15 mouse cellular contexts compared by ENCODE assay signal in genomic region chr16:76324411-76325314, GRCm38 (mm10). TPM values are rescaled to one million over a fixed set of nuclear protein-coding genes. Genes with fewer than 3 reads are reported as not detected.
A peak's percentile ranks its signal among the peaks of the same experiment; 100 is the strongest.
DNase-seq lines count a peak whose midpoint lies in the region; ATAC-seq and TF ChIP-seq lines count a peak whose summit lies in the region.
"Had no signal": no experiment of that assay in that cellular context is flagged by ENCODE, and none has a peak within 500 bp of the region (broad histone marks: within the 10 kb centered on the region; RNA-seq: fewer than 3 reads in every experiment).

No protein-coding gene starts in this region.

- H3K9ac ChIP-seq in heart, embryonic 11.5 days (ENCODE audit: low read depth, low read length): no peak overlapping the region
- peak overlapping the region; percentile 52 for H3K9ac ChIP-seq in MEL (ENCODE audit: control insufficient read depth, low read depth, low read length, poor library complexity, severe bottlenecking)
- H3K9ac ChIP-seq in stomach, postnatal 0 days (ENCODE audit: low read length): no peak overlapping the region
- H3K9ac ChIP-seq: stomach, embryonic 15.5 days had no signal

- peak in 1 of 2 experiments; percentile 31; a peak in 2 of 4 replicates for TF ChIP-seq EP300 in MEL (IDR thresholded peaks at IDR 0.05; ENCODE audit: low read depth in 1 of 2, low read length in 2 of 2)
- TF ChIP-seq EP300 in stomach, postnatal 0 days (optimal IDR thresholded peaks at IDR 0.05): no peak

- peak; percentile 96 for DNase-seq in heart, adult 11 months
- DNase-seq in 3T3-L1 (ENCODE audit: low read depth, low spot score) (peak; percentile 14), MEL (ENCODE audit: low read depth, low spot score) (peak; percentile 77)
- peak; percentile 23 to 32 for DNase-seq in heart, postnatal 10 days
- no peak for DNase-seq in stomach, postnatal 0 days (ENCODE audit: low spot score)
- DNase-seq in left cerebral cortex, postnatal 14 days (ENCODE audit: low spot score in 2 of 2): no peak
- DNase-seq: cerebellum, adult 11-12 months; embryo, embryonic 11 days; kidney, adult 8-10 months; thymus, postnatal 36 days had no signal

- WGBS in heart, embryonic 11.5 days (ENCODE audit: insufficient replicate concordance): 76% methylated on average over 3 of the region's 4 CpGs
- WGBS in stomach, postnatal 0 days: 72% methylated on average over 3 of the region's 4 CpGs

- H3K4me1 ChIP-seq in heart, embryonic 11.5 days (ENCODE audit: control insufficient read depth, insufficient read depth, low read length): peaks cover 25% of the 10 kb centered on the region
- H3K4me1 ChIP-seq in MEL (ENCODE audit: control insufficient read depth in 1 of 2, insufficient read depth in 2 of 2, low read length in 2 of 2): peaks cover 24 to 32% of the 10 kb centered on the region in 2 experiments
- peaks cover 2% of the 10 kb centered on the region; the same call in 1 of the 2 replicates for H3K4me1 ChIP-seq in stomach, postnatal 0 days (replicated peaks; ENCODE audit: control insufficient read depth, insufficient read depth)

- no peaks in the 10 kb centered on the region for H3K27me3 ChIP-seq in heart, embryonic 11.5 days (ENCODE audit: control insufficient read depth, insufficient read depth, low read length)
- H3K27me3 ChIP-seq in MEL (ENCODE audit: control insufficient read depth in 1 of 2, insufficient read depth in 2 of 2, low read length in 2 of 2): no peaks in the 10 kb centered on the region
- no peaks in the 10 kb centered on the region for H3K27me3 ChIP-seq in stomach, postnatal 0 days (ENCODE audit: control insufficient read depth, insufficient read depth, low read length)
- H3K27me3 ChIP-seq: stomach, embryonic 15.5 days had no signal

- intact Hi-C loops in heart, postnatal 10 days (cut with DNase I): loop anchor here (5.0 kb wide), 1 partner anchor 48 kb away; the partner anchor contains the start of gene Nrip1
- intact Hi-C loops in left cerebral cortex, postnatal 14 days (cut with DNase I): no loop called here

- no peak for TF ChIP-seq CTCF in MEL (IDR thresholded peaks at IDR 0.05 in 2 of 3, conservative IDR thresholded peaks at IDR 0.05 in 1 of 3; ENCODE audit: control insufficient read depth in 1 of 3, insufficient read depth in 1 of 3, low read depth in 2 of 3, low read length in 3 of 3, poor library complexity in 1 of 3, severe bottlenecking in 1 of 3)
- TF ChIP-seq CTCF in stomach, postnatal 0 days (IDR thresholded peaks at IDR 0.05; ENCODE audit: low read depth): no peak

- no peak overlapping the region for H3K4me3 ChIP-seq in heart, embryonic 11.5 days (ENCODE audit: low read depth, low read length)
- no peak overlapping the region for H3K4me3 ChIP-seq in MEL (ENCODE audit: control insufficient read depth in 1 of 2, insufficient read depth in 1 of 2, low read depth in 2 of 2, low read length in 2 of 2)
- no peak overlapping the region for H3K4me3 ChIP-seq in stomach, postnatal 0 days (ENCODE audit: low read depth, low read length)
- H3K4me3 ChIP-seq: limb, embryonic 10.5 days; stomach, embryonic 15.5 days had no signal

- no peaks in the 10 kb centered on the region for H3K36me3 ChIP-seq in heart, embryonic 11.5 days (ENCODE audit: control insufficient read depth, insufficient read depth, low read length)
- H3K36me3 ChIP-seq in MEL (ENCODE audit: control insufficient read depth in 1 of 2, insufficient read depth in 2 of 2, low read length in 2 of 2): peaks cover 4 to 47% of the 10 kb centered on the region in 2 experiments
- H3K36me3 ChIP-seq in stomach, postnatal 0 days (ENCODE audit: control insufficient read depth, insufficient read depth, low read length): no peaks in the 10 kb centered on the region
- H3K36me3 ChIP-seq: stomach, embryonic 15.5 days had no signal

- no peak for TF ChIP-seq RAD21 in MEL (IDR thresholded peaks at IDR 0.05; ENCODE audit: low read depth, low read length)

- peaks cover 12% of the 10 kb centered on the region for H3K79me2 ChIP-seq in MEL (ENCODE audit: control insufficient read depth, insufficient read depth, low read length, poor library complexity)

- no peak for TF ChIP-seq POLR2A in MEL (IDR thresholded peaks at IDR 0.05; ENCODE audit: control insufficient read depth in 1 of 2, insufficient read depth in 1 of 2, low read depth in 1 of 2, low read length in 2 of 2, poor library complexity in 1 of 2)

- H3K4me2 ChIP-seq in heart, embryonic 11.5 days: no peak overlapping the region
- H3K4me2 ChIP-seq in stomach, postnatal 0 days (replicated peaks; ENCODE audit: low read depth): no peak overlapping the region
- H3K4me2 ChIP-seq: midbrain, embryonic 11.5 days; stomach, embryonic 15.5 days had no signal

- ATAC-seq in heart, embryonic 11.5 days (replicated peaks; ENCODE audit: insufficient number of reproducible peaks, low FRiP score, low TSS enrichment): no peak
- no peak for ATAC-seq in stomach, postnatal 0 days (ENCODE audit: low FRiP score, low TSS enrichment)
- no peak for ATAC-seq in erythroblast, adult 5-6 weeks (replicated peaks; ENCODE audit: low FRiP score, poor library complexity, severe bottlenecking)

- H3K27ac ChIP-seq in heart, embryonic 11.5 days (ENCODE audit: low read depth, low read length): no peak overlapping the region
- H3K27ac ChIP-seq in MEL (ENCODE audit: control insufficient read depth, low read depth, low read length): peak overlapping the region; percentile 88
- no peak overlapping the region for H3K27ac ChIP-seq in stomach, postnatal 0 days (replicated peaks)
- H3K27ac ChIP-seq: limb, embryonic 10.5 days; stomach, embryonic 15.5 days had no signal

- H3K9me3 ChIP-seq in heart, embryonic 11.5 days (replicated peaks; ENCODE audit: control insufficient read depth, low read length): no peaks in the 10 kb centered on the region
- H3K9me3 ChIP-seq in MEL (replicated peaks; ENCODE audit: insufficient read depth, low read length): no peaks in the 10 kb centered on the region
- H3K9me3 ChIP-seq in stomach, postnatal 0 days (ENCODE audit: control insufficient read depth, low read length): no peaks in the 10 kb centered on the region
- H3K9me3 ChIP-seq: limb, embryonic 10.5 days; stomach, embryonic 15.5 days had no signal

TF ChIP-seq in MEL, 35 proteins besides CTCF, POLR2A, EP300 and RAD21:
- TF ChIP-seq JUND (IDR thresholded peaks at IDR 0.05; ENCODE audit: low read depth, low read length): no peak
- 0 out of 2 replicates have a peak, but pooled peaks have one; percentile 50 for TF ChIP-seq ZKSCAN1 (IDR thresholded peaks at IDR 0.05; ENCODE audit: low read depth, low read length)
- TF ChIP-seq GATA1 (IDR thresholded peaks at IDR 0.05; ENCODE audit: low read depth, low read length): 0 out of 2 replicates have a peak, but pooled peaks have one; percentile 8
- TF ChIP-seq TCF12 (IDR thresholded peaks at IDR 0.05; ENCODE audit: low read depth, low read length): peak; percentile 40; the same call in 1 of the 2 replicates
- TF ChIP-seq ETS1 (IDR thresholded peaks at IDR 0.05; ENCODE audit: low read depth, low read length): peak; percentile 39; the same call in 1 of the 2 replicates
- TF ChIP-seq ZNF384 (IDR thresholded peaks at IDR 0.05; ENCODE audit: low read depth, low read length): peak; percentile 92

RNA-seq across cellular contexts. Expression of gene Nrip1, which starts 49.0 kb away (rescaled TPM):
- 23.6 and 26.5 TPM in 2 replicates for polyA plus RNA-seq in heart, embryonic 11.5 days (2014; fragmentation: Nextera tagmentation; extraction: Ambion mirVana)
- total RNA-seq in MEL (2012; rRNA removed): 13.6 and 16.2 TPM in 2 replicates
- 10 to 100 TPM; 21.1 to 42.6 TPM for polyA plus RNA-seq in MEL (2012; ENCODE audit: insufficient read depth in 1 of 2, insufficient read length in 2 of 2, low read depth in 1 of 2, low replicate concordance in 2 of 2, missing spikeins in 1 of 2)
- 10 to 100 TPM; 26.8 to 27.4 TPM for total RNA-seq in heart, postnatal 10 days (2021)
- 13.0 and 15.7 TPM in 2 replicates for polyA plus RNA-seq in stomach, postnatal 0 days (2015; fragmentation: Nextera tagmentation; extraction: Ambion mirVana)
- total RNA-seq in left cerebral cortex, postnatal 14 days (2021): 10 to 100 TPM; 64.1 to 67.3 TPM
- total RNA-seq in erythroblast, adult 5-6 weeks (2015; ENCODE audit: low replicate concordance): 66.7 and 71.5 TPM in 2 replicates
- total RNA-seq in erythroblast, adult 5-6 weeks (2017; ENCODE audit: low replicate concordance): 68.1 and 82.0 TPM in 2 replicates

Comparison
In these comparisons a context has a peak if more than half of its experiments do, and no peak if none do; other contexts are left out.
1. DNase-seq: peak in heart, adult 11 months (single experiment), 3T3-L1 (single experiment), MEL (single experiment) and heart, postnatal 10 days (2 of 2); none in stomach, postnatal 0 days (single experiment) and left cerebral cortex, postnatal 14 days (0 of 2).